Mouse (Mus musculus) right cerebral cortex, postnatal 10 days (tissue): ENCODE data around the gene Dbndd2.

ENCODE experiments used
- DNase-seq, 2 experiments: peaks; one replicate each; pipeline ENCODE4 v3.0.0; 2021; ENCODE audit warnings: low spot score in 2 of 2

Gene Dbndd2

GRCm38 (mm10) chr2:164453887-164454500 is 31.9 kb upstream of the Dbndd2 start:
- no peak for DNase-seq

DNA sequence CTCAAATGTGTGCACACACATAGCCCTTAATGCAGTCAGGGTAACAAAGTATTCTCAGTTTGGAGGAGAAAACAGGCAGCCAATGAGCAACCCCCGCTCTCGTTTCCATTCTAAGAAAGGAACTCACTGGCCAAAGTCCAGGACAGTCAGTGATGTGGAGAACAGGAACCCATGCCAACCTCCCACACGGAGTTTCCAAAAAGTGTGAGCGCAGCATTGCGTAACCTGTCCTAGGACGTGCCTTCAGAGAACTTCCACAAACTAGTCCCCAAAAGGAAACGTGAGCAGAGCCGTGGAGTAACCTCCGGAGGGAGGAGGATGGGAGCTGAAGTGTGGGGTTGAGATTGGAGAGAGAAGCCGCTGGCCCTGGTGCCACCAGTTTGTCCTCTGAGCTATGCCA is 31.1 kb upstream of the Dbndd2 start:
- DNase-seq, result peak; percentile 83 to 85

- DNase-seq, result no peak
Observed at GRCm38 (mm10) chr2:164455421-164456190, 30.3 kb upstream of the Dbndd2 start.

DNA sequence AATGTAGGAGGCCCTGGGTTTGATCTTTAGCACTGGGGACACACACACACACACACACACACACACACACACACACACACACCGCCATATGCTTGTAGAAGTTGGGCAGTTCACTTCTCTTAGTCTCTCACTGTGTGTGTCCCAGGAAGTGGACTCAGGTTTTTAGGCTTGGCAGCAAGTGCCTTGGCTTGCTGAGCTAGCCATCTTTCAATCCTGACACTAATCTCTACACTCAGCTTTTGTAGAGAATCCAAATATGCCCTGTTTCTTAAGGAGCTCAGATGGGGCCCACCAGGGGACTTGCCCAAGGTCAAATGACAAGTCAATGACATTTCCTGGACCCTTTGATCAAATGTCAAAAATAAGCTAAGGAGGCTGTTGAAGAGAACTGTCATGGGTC is 29.5 kb upstream of the Dbndd2 start:
- DNase-seq, result no peak

DNA sequence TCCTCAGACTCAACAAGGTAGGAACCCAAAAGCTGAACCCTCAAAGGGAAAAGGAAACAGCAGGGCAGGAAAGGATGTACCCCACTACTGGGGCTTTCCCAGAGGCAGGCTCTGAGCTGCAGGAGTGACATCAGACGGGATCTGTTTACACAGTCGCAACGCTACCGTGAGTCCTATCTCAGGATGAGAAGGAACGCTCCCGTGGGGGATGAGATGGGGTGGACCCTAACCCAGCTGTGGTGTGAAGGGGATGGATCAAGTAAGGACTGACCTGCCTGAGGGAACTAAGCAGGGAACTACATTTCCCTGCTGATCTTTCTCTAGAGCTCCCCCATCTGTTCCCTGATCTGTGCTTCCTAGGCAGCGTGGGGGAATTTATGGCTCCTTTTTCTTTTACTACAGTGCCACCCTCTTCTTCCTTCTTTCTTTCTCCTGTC is 29.0 kb upstream of the Dbndd2 start, which contains the start of gene Sys1:
Gene Sys1, plus strand, starts transcription at position 101 of the 437 bp plus-strand sequence.
- peak; percentile 45 to 47 for DNase-seq

DNA sequence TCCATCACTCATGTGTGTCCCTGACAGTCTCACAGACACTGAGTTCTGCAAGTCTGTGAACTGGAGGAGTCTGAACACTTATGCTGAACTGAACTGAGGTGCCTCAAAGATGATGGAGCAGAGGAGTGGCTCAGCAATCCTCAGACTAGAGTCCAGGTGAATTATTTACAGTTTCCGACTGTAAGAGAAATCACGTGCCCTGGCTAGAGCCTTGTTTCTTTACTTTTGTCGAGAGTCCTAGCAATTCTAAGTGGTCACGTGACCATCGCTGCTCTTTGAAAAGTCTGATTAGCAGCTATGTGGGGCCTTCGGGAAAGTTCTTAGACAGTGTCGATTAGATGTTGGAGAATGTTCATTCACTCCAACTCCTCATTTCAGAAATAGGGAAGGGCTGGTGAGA is 28.0 kb upstream of the Dbndd2 start:
- no peak for DNase-seq

DNA sequence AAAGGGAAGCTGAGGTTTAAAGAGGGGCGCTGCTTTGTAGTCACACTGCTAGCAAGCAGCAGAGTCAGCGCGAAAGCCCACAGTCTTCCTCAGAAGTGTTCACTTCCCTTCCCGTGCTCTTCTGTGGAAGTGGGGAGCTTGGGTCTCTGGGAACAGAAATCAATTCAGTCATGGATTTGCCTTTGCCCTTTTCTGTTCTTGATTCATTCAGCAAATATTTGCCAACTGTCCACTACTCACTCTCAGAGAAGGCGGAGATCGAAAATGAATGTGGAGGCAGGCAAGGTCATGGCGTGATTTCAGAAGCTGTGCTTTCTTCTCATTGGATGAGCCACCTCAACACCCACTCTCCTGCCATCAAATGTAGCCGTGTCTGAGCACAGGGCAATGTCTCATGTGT is 27.4 kb upstream of the Dbndd2 start:
- DNase-seq, result no peak

DNA sequence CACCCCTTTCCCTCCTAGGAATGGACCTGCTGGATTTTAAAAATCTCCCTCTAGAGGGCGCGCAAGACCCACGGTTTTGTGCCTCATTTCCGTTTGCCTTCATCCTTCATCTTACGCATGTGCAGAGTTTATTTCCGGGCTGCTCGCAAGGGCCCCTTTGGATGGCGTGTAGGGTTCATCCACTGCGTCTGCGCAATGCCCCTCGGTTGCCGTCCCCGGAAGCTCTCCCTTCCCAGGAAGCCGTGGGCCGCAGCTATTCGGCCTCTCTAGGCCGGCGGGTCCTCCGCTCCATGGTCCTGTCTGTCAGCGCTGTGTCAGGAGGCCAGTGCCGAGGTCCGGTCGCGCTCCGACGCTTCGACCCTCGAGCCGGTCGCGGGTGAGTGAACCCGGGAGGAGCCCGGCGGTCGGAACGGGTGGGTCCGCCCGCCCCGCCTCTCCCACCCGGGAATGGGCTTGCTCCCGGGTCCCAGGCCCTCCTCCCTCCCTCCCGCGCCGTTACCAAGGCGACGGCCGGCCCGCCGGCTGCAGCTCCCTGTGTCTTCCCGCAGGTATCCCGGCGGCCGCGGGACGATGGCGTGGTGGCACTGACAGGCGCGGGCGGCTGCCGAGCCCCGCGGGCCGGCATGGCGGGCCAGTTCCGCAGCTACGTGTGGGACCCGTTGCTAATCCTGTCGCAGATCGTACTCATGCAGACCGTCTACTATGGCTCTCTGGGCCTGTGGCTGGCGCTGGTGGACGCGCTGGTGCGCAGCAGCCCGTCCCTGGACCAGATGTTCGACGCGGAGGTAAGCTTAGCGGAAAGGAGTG is 25.0 kb upstream of the Dbndd2 start, which contains the start of gene Gm20458:
Gene Gm20458, plus strand, starts transcription at position 223 of the 807 bp plus-strand sequence.
- peak; percentile 98 for DNase-seq

- DNase-seq, result no peak
Observed at GRCm38 (mm10) chr2:164465161-164465560, 20.7 kb upstream of the Dbndd2 start.

DNA sequence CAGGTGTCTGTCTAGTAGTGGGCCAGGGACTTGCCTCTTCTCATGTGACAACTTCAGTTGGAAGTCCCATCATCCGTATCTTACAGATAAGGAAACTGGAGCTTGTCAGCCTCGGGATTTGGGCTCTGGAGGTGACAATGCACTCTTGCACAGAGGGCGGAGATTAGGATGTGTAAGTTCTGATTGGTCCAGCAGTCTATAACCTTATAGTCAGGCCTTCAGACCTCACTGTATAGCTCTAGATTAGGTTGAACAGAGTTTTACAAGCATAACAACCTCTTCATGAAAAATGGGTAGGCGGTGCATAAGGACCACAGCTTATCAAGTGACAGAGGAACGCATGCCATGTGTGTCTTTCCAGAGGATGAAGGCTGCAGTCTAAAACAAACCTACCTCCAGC is 19.1 kb upstream of the Dbndd2 start:
- no peak for DNase-seq

GRCm38 (mm10) chr2:164470254-164470653 is 15.7 kb upstream of the Dbndd2 start:
- peak in 1 of 2 experiments; percentile 67 for DNase-seq

GRCm38 (mm10) chr2:164473624-164474023 is 12.3 kb upstream of the Dbndd2 start, which contains the start of gene Trp53tg5:
Trp53tg5 (minus strand) TSS chr2:164473724.
- DNase-seq, result no peak

DNA sequence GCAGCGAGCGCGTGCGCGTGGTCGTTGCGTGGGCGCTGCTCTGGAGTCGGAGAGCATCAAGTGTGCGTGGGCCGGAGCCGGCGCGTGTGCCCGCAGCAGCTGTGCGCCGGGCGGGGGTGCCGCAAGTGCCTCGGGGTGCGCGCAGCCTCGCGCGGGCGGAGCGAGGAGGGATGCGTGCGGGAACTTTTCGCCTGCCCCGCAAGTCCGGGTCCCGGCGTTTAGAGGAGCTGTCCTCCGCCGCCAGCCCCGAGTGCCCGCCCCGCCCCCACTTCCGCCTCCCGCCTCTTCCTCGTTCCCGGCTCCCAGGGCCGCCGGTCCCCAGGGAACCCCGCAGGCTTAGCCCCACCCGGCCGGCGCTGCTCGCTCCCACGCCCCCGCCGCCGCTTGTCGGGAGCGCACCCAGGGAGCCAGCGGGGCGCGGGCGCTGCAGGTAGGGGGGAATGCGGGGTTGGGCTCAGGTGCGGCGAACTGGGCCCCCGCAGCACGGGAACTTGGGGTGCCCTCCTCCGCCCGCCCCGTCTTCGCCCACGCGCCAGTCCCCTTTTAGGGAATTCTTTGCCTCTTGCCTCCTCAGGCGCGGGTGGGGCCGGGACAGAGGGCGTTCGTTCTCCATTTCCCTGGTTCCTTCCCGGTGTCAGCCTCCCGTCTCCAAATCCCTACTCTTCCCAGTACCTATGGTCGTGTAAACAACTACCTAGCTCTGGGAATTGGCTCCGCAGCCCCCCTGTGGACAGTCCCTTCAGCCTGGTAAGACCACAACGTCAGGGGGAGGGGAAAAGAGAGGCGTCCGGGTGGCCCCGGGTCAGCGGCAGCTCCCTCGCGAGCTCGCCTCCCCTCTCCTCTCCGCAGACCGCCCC is 580 bp downstream of the Dbndd2 start:
- DNase-seq, result peak; percentile 91 to 93

DNA sequence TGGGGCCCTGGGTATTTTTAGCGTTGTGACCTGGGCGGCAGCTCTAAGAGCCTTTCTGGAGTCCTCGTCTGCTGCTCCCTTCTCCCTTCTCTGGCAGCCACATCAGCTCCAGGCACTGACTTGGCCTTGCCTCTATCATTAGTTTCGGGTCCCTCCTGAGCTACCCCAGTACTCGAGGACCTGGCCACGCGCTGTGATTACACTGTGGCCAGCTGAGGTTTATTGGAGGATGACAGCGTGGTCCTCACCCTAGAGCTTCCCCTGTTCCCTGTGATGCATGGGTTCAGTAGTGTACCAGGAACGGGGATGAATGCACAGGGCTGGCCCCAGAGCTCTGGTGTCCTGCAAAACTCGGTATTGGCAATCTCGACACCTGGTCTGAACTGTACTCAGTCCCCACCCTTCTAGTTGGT is 1.2 kb downstream of the Dbndd2 start:
- DNase-seq, result no peak

DNA sequence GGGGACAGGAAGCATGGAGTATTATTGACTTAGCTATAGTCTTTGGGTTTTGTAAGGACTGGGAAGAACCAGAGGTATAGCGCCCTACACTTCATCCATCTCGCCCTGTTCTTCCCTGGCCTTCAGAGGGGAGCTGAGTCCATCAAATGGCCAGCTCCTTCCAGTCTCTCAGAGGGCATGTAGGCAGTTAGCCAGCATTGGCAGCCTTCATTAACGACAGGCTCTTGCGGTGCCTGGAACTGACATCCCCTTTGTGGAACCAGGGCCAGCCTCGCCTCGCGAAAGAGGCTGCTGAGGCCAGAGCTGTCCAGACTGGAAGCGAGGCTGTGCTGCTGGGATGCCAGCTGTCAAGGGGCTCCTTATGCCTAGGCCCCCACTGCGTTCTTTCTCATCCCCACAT is 1.9 kb downstream of the Dbndd2 start:
- DNase-seq, result peak; percentile 76 to 78

DNA sequence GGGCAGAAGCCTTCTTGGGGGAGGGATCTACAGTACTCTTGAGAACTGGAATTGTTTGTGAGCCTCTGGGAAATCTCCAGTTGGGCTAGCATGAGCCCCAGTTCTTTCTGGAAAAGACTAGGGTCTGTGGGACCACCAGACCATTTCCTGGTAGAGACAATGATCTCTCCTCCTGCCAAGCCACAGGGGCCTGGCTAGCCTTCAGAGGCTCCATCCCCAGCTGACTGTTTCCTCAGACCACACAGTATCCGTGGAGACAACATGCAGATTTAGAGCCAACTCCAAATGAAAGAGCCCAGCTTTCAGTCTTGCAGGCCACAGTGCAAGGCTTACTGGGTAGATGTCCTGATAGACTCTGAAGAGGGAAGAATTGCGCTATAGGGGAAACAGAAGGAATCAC is 8.2 kb downstream of the Dbndd2 start:
- peak; percentile 49 to 73 for DNase-seq

- no peak for DNase-seq
Observed at GRCm38 (mm10) chr2:164496331-164496730, 10.4 kb downstream of the Dbndd2 start.

DNA sequence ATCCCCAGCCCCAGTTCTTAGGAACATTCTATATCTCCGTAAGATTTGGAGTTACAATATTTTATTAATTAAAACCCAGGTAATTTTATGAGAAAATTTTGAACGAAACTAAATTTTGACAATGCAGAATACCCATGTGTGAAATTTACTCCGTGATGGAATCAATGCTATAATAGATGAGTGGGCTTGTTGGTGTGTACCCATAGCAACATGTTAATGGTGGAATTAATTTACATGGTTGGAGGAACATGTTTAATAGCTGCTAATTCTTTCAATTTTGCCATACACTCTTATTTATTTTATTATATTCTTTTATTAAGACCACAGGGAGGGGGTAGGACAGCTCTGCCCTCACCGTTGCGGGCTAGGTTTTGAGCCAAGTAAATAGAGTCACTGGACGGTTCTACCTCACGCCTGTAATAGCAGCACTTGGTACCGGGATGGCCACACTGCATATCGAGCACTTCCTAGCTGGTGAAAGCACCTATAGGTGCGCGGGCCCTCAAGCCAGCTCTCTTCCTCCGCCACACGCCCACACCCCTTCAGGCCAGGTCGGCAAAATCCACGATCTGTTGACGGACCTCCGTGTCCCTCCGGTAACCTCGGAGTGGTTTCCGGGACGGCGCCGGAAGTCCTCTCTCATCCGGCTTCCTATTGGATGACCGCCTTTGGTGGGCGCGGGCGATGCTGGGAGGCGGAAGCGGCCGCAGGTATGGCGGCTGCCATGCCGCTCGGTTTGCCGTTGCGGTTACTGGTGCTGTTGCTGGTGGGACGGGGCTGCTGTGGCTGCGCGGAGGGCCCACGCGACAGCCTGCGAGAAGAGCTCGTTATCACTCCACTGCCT is 11.2 kb downstream of the Dbndd2 start, which contains the start of gene Pigt:
Gene Pigt, plus strand, starts transcription at position 674 of the 844 bp plus-strand sequence.
- peak; percentile 93 for DNase-seq

DNA sequence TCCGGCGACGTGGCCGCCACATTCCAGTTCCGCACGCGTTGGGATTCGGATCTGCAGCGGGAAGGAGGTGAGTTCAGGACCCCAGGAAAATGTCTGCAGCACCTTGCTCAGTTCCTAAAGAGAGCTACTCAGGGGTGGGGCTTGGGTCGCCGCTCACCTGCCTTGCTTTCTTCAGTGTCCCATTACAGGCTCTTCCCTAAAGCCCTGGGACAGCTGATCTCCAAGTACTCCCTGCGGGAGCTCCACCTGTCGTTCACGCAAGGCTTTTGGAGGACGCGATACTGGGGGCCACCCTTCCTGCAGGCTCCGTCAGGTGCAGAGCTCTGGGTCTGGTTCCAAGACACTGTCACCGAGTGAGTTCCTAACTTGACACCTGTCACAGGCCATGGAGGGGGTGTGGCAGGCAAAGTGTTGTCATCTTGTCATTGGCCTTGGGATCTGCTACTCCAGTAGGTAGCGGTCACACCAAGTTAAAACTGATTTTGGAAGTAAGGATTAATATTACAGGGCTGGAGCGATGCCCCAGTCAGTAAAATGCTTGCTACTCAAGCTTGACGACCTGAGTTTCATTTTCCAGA is 11.9 kb downstream of the Dbndd2 start:
- DNase-seq, result no peak

DNA sequence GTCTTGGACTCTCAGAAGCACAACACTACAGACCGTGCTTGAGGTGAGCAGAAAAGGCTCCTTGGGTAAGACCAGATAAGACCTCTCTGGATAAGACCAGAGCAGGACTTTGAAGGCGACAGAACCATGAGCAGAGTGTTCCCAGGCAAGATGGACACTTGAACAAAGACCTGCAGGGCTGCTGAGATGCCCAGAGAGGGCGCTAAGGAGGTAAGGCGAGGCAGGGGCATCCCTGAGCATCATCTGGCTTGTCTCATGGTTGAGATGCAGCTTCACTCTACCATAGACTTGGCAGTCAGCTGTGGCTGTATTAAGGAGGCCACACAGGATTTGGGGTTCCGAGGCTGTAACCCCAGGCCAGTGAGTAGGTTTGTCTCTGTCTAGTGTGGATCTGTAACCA is 13.4 kb downstream of the Dbndd2 start:
- no peak for DNase-seq
